Mouse (Mus musculus) neutrophil, adult 5-6 weeks (primary cell): ENCODE data around the gene P4ha1. TPM values are rescaled to one million over a fixed set of nuclear protein-coding genes. Genes with fewer than 3 reads are reported as not detected.
"Not testable (repeated sequence)": the region's sequence is repeated elsewhere in the genome, so short reads cannot be mapped to it uniquely, and the experiment has no call there.

ENCODE experiments used
- ATAC-seq: fragments of 151-379, 151-347 bp; 2 replicates; pipeline ENCODE4 v1.8.0; 2017; ENCODE audit warnings: mild to moderate bottlenecking, moderate TSS enrichment; ENCODE audit not compliant: insufficient number of reproducible peaks, poor library complexity, low FRiP score, severe bottlenecking; ENCODE audit errors: extremely low read depth
- total RNA-seq: library from RNA; stranded (forward); fragments of 200-1000 nt; gene quantifications from 2 replicates; pipeline ENCODE4 v1.2.3, GENCODE M21; 2017

The P4ha1 gene
- total RNA-seq, 1 experiment from 2014 or later = 17.1 TPM

GRCm38 (mm10) chr10:59363208-59363607, 40.1 kb downstream of the P4ha1 start:
- ATAC-seq = no peak

- no peak for ATAC-seq
These were observed 41.5 kb downstream of the P4ha1 start for GRCm38 (mm10) chr10:59364551-59364950.

GRCm38 (mm10) chr10:59365804-59366589, 42.9 kb downstream of the P4ha1 start:
- ATAC-seq = no peak

GRCm38 (mm10) chr10:59366746-59367145, 43.6 kb downstream of the P4ha1 start:
- ATAC-seq = no peak

DNA sequence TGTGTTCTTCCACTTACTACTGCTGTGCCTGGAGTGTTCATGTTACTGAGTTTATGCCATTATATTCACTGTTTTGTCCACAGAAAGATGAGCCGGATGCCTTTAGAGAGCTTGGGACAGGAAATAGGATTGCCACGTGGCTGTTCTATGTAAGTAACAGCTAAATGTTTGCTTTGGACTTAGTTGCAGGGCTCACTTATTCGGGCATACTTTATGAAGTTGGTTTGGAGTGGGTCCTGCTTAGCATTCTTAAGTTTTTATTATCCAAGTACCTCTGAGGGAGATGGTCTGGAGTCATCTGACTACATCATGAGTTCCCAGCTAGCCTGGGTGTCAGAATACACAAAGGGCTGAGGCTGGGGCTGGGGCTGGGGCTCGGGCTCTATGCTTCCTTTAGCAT, 44.1 kb downstream of the P4ha1 start:
- no peak for ATAC-seq

DNA sequence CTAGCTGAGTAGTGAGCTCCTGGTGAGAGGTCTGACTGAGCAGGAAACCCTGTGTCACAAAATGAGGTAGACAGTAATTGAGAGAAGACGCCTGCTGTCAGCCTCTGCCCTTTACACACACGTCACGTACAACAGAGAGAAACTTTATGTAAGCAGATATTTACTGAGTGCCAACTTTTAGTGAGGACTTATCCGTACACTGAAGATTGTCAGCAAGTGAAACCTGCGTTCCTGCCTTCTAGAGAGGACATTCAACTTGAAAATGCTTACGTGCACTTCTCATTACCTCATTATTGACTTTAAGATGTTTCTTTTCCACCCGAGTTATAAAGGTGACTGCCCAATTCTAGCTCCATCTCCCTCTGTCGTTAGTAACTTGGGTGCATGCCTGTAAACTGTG, 45.6 kb downstream of the P4ha1 start:
- no peak for ATAC-seq

GRCm38 (mm10) chr10:59369426-59369825, 46.3 kb downstream of the P4ha1 start:
- no peak for ATAC-seq

DNA sequence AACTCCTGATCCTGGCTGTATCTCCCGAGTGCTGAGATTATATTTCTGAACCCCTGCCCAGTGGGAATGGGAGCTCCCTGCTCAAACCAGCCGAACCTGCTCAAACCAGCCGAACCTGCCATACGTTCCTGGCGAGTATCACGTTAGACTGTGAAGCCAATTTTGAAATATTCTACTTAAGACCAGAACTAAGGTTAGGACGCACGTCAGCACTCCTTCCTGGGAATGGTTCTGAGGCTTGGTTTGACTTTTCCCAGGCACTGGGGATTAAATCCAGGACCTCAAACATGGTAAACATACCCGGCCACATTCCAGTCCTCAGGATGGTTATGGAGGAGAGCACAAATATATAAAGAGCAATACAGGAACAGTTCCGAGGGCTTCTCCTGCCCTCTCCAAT, 54.8 kb downstream of the P4ha1 start:
- ATAC-seq = no peak

DNA sequence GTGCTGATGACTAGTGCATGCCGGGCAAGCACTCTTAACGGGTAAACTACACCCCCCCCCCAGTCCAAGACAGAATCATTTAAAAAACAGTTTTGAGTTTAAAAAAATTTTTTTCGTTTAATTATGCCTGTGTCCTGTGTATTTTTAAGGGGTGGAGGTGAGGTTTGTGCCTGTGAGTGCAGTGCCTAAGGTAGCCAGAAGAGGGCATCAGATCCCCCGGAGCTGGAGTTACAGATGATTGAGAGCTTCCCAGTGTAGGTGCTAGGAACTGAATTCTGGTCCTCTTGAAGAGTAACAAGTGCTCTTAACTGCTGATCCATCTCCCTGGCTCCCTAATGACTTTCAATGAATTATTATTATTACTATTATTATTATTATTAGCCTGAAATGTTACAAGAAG, 55.6 kb downstream of the P4ha1 start:
- ATAC-seq = no peak

GRCm38 (mm10) chr10:59379927-59380326, 56.8 kb downstream of the P4ha1 start:
- ATAC-seq = no peak

GRCm38 (mm10) chr10:59380411-59380821, 57.3 kb downstream of the P4ha1 start:
- ATAC-seq = 0 out of 2 replicates have a peak, but pooled peaks have one; percentile 33

DNA sequence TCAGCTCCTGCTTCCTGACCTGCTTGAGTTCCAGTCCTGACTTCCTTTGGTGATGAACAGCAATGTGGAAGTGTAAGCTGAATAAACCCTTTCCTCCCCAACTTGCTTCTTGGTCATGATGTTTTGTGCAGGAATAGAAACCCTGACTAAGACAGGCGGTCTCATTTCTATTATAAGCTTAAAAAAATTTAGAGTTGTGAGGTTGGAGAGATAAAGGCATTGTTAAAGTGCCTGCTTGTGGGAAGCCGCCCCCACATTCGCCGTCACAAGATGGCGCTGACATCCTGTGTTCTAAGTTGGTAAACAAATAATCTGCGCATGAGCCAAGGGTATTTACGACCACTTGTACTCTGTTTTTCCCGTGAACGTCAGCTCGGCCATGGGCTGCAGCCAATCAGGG, 58.5 kb downstream of the P4ha1 start:
- not testable (repeated sequence) for ATAC-seq

- ATAC-seq = no peak
These were observed 63.9 kb downstream of the P4ha1 start for GRCm38 (mm10) chr10:59386951-59387350.

DNA sequence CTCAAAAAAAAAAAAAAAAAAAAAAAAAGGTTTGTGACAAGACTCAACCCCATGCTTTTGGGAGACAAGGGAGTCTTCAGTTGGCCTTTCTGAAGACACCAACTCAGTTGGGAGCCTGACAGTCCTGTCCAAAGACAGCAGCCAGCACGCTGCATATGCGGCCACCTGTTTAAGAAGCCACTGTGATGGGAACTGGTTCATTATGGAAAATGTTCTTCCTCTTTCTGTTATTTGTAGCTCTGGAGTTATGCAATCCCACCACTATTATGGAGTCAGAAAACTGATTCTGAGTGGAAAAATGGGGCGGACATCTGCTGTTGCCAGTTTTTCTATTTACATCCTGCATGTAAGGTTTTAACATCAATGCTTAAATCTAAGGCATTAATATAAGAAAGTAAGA, 66.6 kb downstream of the P4ha1 start:
- no peak for ATAC-seq

GRCm38 (mm10) chr10:59391907-59392306, 68.8 kb downstream of the P4ha1 start:
- ATAC-seq = no peak

DNA sequence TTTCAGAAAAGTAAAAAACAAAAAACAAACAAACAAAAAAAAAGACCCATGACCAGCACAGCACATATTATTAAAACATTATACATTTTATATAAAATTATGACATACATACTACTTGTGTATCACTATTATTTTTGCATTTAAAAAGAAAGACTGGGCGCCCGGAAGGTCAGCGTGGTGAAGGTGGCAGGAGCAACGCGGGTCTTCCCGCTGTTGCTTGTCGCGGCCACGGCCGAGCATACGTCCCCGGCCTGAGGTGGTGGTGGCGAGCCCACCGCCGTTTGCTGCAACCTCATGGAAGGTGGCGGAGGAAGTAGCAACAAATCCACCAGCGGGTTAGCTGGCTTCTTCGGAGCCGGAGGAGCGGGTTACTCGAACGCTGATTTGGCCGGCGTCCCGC, 72.4 kb downstream of the P4ha1 start, which contains the start of gene Gm10273:
Gm10273 (plus strand) TSS at position 172 of the 400 bp plus-strand sequence.
- ATAC-seq = not testable (repeated sequence)

- ATAC-seq = no peak
These were observed 80.0 kb downstream of the P4ha1 start, which contains the start of gene Pla2g12b for GRCm38 (mm10) chr10:59402899-59403792. Pla2g12b (plus strand) TSS chr10:59403660.

GRCm38 (mm10) chr10:59403793-59404149, 80.7 kb downstream of the P4ha1 start:
- ATAC-seq = no peak

DNA sequence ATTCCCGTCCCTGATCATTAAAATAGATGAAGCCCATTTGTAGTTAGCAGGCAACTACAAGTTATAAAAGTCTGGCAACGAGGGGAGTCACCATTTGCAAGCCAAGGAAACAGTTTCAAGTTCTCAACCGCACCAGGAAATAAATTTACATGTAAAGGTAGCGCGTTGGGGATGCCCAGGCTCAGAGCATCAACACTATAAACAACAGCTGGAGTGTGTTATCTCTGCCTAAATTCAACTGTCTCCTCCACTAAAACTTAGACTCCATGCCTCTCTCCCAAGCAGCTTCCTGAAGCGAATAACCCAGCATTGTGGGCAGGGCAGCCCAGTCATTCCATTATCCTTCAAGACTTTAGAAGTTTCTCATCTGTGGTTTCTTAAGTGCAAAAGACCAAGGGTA, 85.4 kb downstream of the P4ha1 start:
- ATAC-seq = no peak

DNA sequence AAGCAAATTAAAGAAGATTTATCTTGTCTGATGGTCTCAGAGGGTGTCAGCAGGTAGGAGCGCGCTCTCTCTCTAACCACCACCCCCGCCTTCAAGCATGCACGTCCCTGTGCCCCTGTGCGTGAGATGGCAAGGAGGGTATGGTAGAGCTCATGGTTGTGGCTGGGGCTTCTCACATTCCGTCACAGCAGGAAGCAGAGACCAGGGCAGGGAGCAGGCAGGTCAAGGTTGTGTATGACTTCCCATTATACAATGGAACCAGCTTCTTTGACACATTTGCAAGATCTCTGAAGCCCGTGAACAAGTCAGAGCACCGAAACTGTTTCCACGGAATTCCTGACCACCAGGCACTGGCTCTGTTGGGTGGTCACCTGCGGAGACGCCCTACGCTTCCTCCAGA, 87.2 kb downstream of the P4ha1 start:
- ATAC-seq = no peak
